Mouse (Mus musculus): ENCODE measurements at regions not wholly inside any gene's neighbourhood (a gene's known extent, or its start where the extent isn't known, plus 50 kb on each side); places are given as distances from the start of the nearest gene placed in this dataset.

GRCm38 (mm10) chr9:84178705-84179104 is 253.8 kb downstream of the Bckdhb start:
- no peak for DNase-seq (ENCODE audit: low spot score in 2 of 2)

DNA sequence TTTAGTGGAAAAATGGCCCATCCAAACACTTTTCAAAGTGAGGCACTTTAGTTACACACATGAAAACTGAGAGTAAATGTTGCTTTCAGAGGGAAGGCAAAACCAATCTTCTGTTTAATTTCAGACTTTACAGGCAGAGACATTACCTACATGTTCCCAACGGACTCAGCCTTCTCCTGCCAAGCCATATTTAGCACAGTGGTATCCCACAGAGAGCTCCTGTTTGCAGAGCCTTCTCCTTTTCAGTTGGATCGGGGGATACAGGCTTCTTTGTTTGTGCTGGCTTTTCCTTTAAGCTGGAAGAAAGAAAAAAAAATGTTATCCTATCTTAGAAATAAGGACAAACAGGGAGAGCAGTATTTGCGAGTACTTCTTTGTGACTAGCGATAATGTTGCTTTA is 254.3 kb downstream of the Bckdhb start:
- no peak for DNase-seq (ENCODE audit: low spot score in 2 of 2)

DNA sequence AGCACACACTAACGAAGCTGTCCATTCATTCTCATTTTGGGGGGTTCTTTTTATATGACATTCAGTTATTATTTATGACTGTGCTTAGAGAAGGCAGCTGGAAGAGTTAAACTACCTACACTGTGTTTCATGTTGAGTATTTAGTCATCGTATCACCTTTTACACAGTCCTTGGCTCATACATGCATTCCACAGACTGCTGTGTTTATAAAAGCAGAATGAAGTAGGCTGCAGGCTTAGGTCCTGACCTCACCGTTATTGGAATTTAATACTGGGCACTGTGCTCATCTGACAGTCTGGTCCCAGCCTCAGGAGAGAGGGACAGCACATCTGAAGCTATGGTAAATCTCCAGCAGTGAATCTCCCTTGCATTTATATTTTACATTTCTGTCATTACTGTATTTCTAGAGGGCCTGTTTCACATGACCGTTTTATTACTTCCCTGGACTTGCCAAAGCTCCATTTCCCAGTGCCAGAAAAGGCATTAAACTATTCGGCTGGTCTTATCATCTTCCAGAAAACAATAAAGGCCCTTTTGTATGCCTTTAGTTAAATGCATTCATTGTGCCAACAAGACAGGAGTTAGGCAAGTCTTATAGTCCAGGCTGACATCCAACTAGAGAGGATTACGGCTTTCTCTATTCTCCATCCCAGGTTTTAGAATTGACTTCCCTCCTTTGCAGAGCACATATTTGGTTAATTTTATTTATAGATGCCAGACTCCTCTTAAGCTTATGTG is 258.9 kb downstream of the Bckdhb start:
- no peak for DNase-seq (ENCODE audit: low spot score in 2 of 2)

- no peak for DNase-seq (ENCODE audit: low spot score in 2 of 2)
Observed at GRCm38 (mm10) chr9:84187531-84187930, 262.6 kb downstream of the Bckdhb start.

DNA sequence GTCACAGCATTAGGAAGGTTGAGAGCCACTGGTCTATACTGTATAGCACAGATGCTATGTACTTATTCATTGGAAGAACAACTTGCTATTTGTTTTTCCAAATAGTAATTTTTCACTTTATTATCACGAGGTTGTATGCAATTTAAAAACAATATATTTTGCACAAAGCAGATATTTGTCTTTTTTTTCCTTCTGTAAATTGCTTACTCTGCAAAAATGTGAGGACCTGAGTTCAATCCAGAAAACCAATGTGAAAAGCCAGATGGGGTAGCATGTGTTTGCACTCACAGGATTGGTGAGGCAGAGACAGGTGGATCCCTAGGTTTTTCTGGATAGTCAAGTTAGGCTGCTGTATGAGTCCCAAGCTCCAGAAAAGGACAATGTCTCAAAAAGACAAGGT is 268.5 kb downstream of the Bckdhb start:
- DNase-seq (ENCODE audit: low spot score in 2 of 2): no peak

DNA sequence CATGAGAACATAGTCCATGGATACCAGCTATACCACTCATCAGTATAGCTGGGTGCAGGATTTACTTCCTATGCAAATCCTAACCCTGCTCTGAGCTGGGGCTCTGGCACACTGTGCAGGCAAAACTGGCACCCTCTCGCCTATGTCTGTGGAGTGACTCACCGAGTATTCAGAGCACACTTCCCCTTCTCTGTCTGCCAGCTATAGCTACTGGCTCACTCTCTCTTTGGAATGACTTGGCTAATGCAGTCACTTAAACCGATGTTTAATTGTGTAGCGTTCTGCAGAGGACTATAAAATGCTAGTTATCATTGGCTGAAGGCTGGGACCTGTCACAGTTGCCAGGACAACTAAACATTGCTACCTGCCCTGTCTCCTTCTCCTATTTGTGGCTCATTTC is 269.8 kb downstream of the Bckdhb start:
- peak in 1 of 2 experiments; percentile 69 for DNase-seq (ENCODE audit: low spot score in 2 of 2)

DNA sequence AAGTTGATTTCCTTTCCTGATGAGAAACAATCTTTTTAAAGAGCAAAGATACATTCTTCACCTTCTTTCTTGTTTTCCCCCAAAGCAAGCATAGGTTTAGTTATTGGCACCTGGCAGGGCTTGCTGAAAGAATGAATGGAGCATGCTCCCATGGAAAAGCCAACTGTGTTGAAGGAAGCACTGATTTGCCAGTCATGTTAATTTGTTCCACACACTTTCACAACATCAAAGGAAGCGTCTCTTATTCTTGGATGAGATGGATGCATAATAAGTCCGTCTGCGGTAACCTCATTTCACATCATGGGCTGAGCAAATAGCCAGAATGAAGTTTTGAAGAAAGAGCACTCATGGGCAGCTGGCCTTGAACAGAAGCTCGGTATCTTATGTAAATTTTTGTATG is 270.4 kb downstream of the Bckdhb start:
- DNase-seq (ENCODE audit: low spot score in 2 of 2): no peak

DNA sequence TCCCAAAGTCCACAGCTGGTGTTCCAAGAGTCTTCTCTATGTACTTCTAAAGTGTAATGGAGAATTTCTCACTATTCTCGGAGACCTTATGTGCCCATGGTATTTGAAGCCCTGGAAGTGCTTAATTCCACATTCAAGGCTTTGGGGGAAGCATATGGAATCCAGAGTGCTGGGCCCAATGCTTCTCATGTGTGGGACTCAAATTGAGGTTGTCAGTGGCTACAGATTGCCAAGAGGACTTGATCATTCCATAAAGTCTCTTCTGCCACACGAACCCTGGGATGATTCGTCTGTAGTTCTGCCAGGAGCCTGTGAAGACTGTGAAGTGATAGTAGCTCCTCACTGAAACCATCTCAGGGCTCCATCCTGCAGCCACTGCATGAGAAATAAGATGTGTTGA is 275.3 kb downstream of the Bckdhb start:
- DNase-seq (ENCODE audit: low spot score in 2 of 2): peak in 1 of 2 experiments; percentile 24

DNA sequence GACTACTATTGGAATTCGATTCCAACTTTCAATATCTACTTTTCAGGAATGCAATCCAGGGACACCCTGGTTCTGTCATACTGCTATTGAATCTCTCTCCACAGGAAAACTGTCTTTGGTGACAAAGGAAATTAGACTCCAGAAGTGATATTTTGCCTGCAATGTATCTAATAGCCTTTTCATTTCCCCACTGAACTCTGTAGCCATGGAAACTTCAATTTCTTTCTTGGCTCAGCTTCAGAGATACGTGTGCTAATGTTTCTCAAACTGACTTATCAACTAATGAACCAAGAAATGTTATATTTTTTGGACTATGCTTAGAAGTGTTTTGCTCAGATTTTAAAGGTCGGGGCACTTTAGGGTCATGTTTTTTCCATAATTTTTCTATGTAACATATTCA is 279.1 kb downstream of the Bckdhb start:
- DNase-seq (ENCODE audit: low spot score in 2 of 2): no peak

- DNase-seq (ENCODE audit: low spot score in 2 of 2): no peak
Observed at GRCm38 (mm10) chr9:84240491-84240975, 315.6 kb downstream of the Bckdhb start.

DNA sequence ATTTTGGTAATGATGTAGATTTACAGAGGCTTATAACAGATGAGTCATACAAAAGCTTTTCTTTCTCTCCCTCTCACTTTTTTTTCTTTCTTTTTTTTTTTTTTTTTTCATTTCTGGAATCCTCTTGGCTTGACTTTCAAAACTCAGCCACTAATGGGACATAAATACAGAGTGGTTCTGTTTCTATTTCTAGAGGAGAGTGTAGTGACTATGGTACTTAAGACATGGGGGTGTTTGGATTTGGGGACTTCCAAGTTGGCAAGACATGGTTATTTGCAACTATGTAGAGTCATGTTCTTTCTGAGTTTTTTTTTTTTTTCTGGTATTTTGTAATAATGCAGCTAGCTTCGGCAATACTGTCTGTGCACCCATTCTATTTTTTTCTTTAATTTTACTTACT is 324.8 kb downstream of the Bckdhb start:
- no peak for DNase-seq (ENCODE audit: low spot score in 2 of 2)

GRCm38 (mm10) chr9:84253022-84253991 is 328.4 kb downstream of the Bckdhb start:
- DNase-seq (ENCODE audit: low spot score in 2 of 2): peak; percentile 6 to 7

- no peak for DNase-seq (ENCODE audit: low spot score in 2 of 2)
Observed at GRCm38 (mm10) chr9:84258488-84258887, 333.5 kb downstream of the Bckdhb start.

DNA sequence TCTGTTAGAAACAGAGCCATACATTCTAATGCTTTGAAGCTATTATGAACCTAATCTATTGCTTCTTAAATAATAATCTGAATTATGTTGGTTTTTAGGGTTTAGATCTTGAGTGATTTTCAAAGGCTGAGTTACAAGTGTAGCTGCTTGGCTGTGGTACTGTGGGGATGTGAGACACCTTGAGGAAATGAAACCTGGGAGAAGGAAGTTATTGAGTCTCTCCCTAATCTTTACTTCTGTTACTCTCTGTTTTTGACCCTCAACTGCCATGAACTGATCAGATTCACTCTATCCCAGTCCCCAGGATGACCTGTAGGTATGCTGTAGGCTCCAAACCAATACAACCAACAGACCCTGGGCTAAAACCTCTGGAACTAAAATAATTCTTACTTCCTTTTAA is 334.8 kb downstream of the Bckdhb start:
- no peak for DNase-seq (ENCODE audit: low spot score in 2 of 2)

- no peak for DNase-seq (ENCODE audit: low spot score in 2 of 2)
Observed at GRCm38 (mm10) chr9:84262151-84262550, 337.2 kb downstream of the Bckdhb start.

- no peak for DNase-seq (ENCODE audit: low spot score in 2 of 2)
Observed at GRCm38 (mm10) chr9:84266974-84267373, 342.0 kb downstream of the Bckdhb start.

DNA sequence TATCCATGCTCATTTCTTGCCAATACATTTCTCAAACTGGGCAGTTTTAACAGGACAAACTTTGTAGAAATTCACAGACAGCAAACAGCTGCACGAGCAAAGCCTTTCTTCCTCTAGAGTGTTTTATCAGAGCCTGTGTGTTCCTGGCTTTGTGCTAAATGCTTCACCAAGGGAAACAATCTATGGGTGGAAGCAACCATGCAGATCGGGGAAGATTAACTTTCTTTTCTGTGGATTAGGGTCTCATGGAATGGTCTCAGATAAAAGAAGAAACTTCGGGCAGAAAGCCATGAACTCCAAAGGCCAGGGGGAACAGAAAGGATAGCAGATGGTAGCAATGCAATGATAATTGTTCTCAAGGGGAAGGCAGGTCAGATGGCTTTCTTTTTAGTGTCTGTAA is 349.7 kb downstream of the Bckdhb start:
- DNase-seq (ENCODE audit: low spot score in 2 of 2): no peak

GRCm38 (mm10) chr9:84278295-84278694 is 353.4 kb downstream of the Bckdhb start:
- DNase-seq (ENCODE audit: low spot score in 2 of 2): no peak

DNA sequence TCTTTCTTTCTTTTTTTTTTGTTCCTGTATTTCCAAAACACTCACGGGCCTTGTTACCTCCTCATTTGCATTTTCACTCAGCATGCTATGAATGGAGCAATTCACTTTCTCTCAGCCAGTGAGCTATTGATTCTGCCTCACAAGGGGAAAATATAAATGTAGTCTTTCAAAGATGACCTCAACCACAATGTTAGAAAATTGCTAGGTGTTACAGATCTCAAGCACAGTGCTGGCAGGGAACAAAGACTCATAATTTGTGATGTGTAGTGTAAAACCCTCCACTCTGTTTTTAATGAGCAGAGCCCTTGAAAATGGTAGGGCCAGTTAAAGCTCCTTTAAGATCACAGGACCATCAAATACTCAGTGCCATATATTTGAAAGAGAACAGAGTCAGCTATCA is 353.8 kb downstream of the Bckdhb start:
- DNase-seq (ENCODE audit: low spot score in 2 of 2): no peak

GRCm38 (mm10) chr9:84280898-84281297 is 356.0 kb downstream of the Bckdhb start:
- DNase-seq (ENCODE audit: low spot score in 2 of 2): no peak

DNA sequence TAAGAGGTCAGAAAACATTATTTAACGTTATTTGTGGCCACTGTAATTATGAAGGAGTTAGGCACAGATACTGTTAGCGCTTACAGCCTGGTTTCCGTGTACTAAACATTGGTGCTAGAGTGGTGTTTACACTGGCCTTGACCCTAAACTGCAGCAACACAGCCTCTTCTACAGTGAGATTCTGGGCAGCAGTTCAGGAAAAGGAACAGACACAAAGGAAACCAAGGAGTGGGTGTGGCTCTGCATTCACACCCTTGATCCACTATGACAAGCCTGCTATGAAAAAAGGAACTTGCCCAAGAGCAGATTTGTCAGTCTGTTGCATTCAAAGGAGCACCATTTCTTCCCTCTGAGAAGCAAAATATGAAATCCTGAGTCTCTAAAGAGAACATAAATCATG is 356.7 kb downstream of the Bckdhb start:
- peak in 1 of 2 experiments; percentile 17 for DNase-seq (ENCODE audit: low spot score in 2 of 2)

- no peak for DNase-seq (ENCODE audit: low spot score in 2 of 2)
Observed at GRCm38 (mm10) chr9:84283296-84283695, 358.4 kb downstream of the Bckdhb start.
